Mouse (Mus musculus): ENCODE results near the gene Zan.

Gene Zan

GRCm38 (mm10) chr5:137332857-137333511 lies 143.9 kb downstream of the Zan start:
- no peak for DNase-seq (ENCODE audit: low spot score)

DNA sequence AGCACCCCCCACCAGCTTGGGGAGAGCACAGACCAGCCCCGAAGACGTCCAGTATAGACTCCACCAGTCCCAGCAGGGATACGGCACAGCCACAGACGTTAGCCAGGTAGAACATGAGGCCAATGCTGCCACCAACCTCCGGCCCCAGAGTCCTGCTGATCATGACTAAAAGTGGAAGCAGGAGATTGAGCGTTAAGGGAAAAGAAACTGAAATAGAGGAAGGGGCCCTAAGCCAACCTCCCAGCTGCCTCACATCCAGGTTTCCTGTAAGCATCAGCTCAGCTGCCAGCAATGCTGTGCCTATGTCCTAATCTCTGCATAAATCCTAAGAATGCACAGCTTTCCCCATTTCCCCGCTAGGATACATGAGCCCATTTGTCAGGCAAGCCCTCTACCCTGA lies 146.0 kb downstream of the Zan start:
- DNase-seq (ENCODE audit: low spot score), result no peak

Measured in urinary bladder, postnatal 14 days (tissue).